Mouse (Mus musculus) adrenal gland, postnatal 10 days (tissue): ENCODE data around the gene Coro2a. TPM values are rescaled to one million over a fixed set of nuclear protein-coding genes. Genes with fewer than 3 reads are reported as not detected.

Source experiments
- DNase-seq: peaks from one replicate; pipeline ENCODE4 v3.0.0; 2021; ENCODE audit warnings: mixed read lengths
- total RNA-seq, 2 experiments: library from RNA; stranded (reverse); gene quantifications; 2 replicates each; pipeline ENCODE4 v1.2.3; 2021

Gene Coro2a
- total RNA-seq, 2 experiments from 2014 or later = 3.0 to 4.3 TPM

DNA sequence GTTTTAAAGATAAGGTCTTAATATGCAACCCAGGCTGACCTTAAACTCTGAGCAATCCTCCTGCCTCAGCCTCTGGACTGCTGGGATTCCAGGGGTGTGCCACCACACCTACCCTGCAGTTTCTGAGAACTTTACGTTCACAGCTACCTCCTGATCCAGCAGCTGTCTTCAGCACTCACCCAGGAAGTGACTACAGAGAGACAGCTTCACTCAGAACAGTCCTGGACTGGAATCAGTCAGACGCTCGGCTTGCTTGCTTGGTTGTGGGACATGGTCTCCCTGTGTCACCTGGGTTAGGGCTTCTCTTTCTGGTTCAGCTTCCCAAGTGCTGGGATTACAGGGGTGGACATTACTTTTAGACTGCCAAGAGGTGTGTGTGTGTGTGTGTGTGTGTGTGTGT, 45.1 kb downstream of the Coro2a start:
- no peak for DNase-seq

- DNase-seq = no peak
Observed at GRCm38 (mm10) chr4:46555762-46556161, 46.2 kb downstream of the Coro2a start.

GRCm38 (mm10) chr4:46554295-46555069, 47.5 kb downstream of the Coro2a start:
- no peak for DNase-seq

- peak; percentile 69 for DNase-seq
Observed at GRCm38 (mm10) chr4:46553864-46554263, 48.1 kb downstream of the Coro2a start.

GRCm38 (mm10) chr4:46550406-46550805, 51.6 kb downstream of the Coro2a start:
- no peak for DNase-seq

DNA sequence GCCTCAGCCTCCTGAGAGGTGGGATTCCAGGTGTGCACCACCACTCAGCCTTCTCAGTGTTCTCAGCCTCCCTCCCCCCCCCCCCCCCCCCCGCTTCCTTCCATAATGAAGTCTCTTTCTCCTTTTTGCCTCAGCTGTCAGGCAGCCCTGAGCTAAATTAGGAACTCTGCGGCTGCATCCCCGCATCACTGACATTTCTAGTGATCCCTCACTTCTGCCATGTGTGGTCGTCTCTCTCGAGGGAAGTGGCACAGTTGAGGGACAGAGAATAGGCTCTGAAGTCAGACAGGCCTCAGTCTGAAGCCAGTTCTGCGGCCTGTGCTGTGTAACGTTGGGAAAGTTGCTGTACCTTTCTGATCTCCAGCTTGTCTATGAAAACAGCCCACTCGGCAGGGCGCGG, 52.0 kb downstream of the Coro2a start:
- no peak for DNase-seq

DNA sequence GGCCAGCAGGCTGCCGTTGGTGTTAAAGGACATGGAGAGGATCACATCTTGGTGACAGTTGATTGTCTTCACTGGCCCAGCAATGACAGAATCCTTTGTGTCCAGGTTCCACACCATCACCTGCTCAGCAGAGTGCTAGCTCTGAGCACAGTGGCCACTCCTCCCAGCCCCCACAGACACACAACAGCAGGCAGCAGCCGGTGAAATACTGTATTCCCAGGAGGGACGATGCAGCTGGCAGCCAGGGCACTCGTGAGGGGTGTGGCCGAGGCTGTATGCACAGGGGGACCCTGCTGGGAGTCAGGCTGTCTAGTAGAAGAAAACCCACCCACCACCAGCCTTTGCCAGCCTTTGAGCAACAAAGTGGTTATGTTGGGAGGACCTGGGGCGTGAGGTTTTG, 55.3 kb downstream of the Coro2a start:
- DNase-seq = no peak

- DNase-seq = no peak
Observed at GRCm38 (mm10) chr4:46545498-46545897, 56.5 kb downstream of the Coro2a start.

DNA sequence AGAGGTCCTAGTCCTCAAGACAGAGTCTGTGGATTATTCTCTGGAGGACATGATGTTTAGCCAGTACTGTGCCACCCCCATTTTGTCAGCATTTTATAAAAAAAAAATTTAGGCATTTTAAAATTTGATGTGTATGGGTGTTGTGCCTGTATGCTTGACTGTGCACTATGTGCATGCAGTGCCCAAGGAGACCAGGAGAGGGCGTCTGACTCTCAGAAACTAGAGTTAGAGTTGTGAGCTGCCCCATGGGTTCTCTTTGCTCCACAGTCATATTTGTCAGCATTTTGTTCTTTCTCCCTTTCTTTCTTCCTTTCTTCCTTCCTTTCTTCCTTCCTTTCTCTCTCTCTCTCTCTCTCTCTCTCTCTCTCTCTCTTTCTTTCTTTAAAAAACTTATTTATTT, 57.7 kb downstream of the Coro2a start:
- DNase-seq = peak; percentile 38

DNA sequence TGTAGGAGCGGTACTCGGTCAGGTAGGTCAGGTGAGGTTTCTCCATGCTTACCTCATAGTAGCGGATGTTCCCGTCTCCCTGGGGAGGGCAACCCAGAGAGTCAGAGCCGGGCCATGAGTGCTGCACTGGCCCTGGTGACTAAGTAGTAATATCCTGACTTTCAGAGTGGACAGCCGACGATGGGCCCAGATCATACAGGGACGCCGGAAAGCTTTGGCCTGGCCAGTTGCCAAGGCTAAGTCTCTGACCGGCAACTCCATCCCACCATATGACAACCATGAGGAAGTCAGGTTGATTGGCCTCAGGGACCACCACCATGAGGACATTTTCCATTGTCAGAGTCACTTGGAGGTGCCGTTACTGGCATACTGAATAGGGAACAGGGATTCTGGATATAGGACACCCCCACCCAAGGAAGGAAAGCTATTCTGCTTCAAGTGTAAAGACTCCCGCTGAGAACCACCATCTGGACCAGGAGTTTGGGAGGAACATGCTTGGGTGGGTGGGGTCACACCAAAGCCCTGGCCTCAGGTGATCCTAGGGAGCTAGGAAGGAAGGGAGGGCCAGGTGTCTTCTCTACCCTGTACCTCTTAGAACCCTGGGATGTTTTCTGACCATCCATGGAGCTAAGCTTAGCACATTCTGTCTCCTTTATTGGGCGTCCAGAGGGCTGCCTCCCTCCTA, 58.5 kb downstream of the Coro2a start:
- DNase-seq = peak; percentile 15

DNA sequence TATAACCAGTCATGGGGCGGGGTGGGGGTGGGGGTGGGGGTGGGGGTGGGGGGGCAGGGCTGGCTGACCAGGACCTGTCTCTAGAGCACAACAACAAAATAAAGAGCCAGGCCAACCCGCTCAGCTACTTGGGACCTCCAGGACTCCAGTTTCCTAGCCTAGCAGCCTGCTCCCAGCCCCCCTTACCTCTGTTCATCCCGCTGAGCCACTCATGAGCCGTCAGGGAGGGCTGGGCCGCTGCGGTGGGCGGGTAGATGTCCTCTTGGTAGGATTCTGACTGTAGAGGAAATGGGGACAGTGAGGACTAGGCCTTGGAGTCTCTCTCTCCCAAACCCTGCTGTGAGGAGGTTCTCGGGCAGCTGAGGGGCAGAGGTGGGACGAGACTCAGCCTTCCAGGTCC, 60.3 kb downstream of the Coro2a start:
- no peak for DNase-seq

DNA sequence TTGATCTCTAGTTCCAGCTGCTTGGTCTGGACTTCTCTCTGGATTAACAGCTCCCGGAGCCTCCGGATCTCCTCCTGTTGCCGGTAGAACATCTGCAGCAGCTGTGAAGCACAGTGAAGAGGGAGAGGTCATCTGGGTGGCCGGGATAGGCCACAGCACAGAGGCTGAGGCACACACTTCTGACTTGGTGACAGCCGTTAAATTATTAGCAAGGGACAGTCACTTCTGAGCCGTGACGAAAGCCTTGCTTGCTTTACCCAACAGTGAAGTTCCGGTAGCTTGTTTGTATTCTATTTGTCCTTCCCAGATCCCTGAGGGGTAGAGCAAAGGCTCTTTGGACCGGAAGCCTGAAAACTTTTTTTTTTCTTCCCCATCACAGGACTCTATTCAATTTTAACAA, 62.8 kb downstream of the Coro2a start:
- no peak for DNase-seq

DNA sequence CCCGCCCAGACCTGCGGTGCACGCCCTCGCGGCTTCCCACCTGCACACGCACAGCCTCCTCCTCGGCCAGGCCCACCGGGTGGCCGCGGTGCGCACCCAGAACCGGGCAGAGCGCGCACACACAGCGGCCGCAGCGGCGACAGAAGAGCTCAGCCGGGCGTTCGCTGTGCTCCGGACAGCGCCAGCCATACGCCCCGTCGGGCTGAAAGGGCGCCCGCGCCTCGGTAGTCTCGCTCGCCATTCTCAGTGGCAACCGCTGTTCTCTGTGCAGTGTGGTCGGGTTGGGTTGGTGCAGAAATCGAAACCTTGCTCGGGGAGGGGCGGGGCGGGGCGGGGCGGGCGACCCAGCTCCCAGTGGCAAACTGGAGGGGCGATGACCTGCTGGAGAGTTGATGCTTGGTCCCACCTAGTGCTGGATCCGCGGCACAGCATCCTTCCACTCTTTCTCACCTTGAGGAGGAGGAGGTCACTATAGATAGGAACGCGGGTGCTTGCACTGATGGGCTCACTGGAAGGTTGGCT, 66.1 kb downstream of the Coro2a start, which contains the start of gene Trim14:
TSS of gene Trim14 (minus strand) at position 302 of the 522 bp plus-strand sequence.
- DNase-seq = peak; percentile 49

GRCm38 (mm10) chr4:46535094-46535830, 66.7 kb downstream of the Coro2a start:
- DNase-seq = peak; percentile 20

DNA sequence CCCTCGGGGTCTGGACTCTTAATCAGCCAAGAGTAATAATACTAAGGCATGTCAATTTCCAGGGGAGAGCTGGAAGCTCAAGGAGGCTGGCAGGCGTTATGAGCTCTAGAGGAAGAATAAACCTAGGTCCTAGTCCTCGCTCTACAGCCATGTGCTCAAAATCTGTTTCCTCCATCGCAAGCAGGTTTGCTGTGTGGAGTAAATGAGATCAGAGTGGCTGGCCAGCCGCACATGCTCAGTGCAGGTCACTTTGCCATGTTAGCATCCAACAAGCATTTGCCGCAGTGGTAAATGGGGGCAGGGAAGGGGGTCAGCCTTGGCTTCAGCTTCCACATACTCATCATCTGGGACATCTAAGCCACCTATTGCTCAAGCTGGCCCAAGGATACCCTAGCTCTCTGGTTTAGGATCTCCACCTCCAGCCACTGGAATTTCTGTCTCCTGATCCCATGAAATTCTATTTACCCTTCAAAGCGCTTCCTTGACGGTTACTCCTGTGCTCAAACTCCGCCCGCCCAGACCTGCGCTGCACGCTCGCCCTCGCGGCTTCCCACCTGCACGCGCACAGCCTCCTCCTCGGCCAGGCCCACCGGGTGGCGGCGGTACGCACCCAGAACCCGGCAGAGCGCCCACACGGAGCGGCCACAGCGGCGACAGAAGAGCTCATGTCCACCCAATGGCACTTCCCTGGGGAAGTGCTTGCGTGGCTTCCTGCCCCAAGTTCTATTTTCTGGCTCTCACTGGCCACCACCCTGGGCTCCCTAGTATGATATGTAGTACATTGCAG, 67.9 kb downstream of the Coro2a start:
- peak; percentile 19 for DNase-seq

DNA sequence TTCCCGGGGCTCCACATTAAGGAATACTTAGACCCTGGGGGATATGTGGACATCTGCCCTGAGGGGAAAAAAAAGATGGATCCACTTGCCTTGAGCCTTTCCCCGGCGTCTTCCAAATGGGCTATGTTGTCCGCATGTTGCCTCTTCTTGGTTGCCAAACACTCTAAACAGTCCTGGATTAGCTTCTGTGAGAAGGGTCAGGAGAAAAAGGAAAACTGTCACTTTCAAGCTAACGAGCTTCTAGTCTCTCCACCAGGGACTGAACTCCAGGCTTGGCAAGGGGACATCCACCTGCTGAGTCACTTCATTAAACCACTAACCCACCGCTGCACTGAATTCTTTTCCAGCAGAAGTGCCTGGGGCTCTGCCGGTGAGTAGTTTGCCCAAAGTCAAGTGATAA, 69.1 kb downstream of the Coro2a start:
- no peak for DNase-seq

DNA sequence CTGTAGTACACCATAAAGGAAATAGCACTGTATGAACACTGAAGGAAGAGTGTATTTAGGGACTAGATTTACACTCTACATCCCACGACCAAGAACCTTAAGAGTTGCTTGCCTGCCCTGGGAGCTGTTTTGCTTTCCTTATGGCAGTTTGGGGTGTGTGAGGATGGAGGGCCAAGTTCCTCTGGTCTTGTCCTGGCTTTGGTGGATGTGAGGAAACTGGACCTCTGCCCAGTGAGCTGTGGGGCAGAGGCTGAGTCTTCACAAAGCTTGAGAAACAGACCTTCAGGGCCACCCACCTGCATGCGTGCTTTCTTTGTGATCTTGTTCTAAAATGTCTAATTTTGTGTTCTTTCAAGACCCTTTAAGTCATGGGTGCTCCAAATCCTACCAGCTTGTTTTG, 69.5 kb downstream of the Coro2a start:
- DNase-seq = no peak

DNA sequence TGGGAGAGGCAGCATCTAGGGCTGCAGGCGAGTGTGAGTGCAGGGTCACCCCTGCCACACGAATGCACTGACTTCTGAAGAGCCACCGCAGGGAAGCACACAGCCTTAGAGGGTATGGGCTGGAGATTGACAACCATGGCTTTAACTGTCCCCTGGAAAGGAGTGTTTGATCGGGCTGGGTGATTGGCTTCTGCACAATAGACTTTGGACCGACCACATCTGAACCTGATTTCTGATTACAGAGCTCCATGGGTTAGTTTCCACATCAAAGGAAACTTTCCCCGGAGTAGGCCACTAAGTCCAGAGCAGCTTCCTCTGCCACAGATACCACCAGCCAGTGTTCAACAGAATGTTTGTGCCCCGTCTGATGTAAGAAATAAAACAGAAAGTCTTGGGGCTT, 72.3 kb downstream of the Coro2a start:
- no peak for DNase-seq

DNA sequence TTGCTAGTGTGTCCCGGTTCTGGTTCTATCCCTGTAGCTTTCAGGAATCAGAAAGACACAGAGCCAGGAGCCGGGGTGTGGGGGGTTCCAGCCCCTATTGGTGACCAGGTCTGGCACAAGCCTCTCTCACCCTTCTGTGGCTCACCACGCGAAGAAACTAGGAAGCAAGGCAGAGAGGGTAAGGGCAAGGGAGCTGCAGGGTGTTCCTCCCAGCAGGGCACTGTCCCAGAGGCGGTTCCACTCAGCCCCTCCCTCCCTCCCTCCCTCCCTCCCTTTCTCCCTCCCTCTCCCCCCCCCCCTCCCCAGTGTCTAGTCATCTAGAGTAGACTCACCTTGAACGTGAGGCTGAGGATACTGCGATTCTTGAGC, 74.5 kb downstream of the Coro2a start:
- DNase-seq = no peak

- no peak for DNase-seq
Observed at GRCm38 (mm10) chr4:46526798-46527557, 75.0 kb downstream of the Coro2a start.

DNA sequence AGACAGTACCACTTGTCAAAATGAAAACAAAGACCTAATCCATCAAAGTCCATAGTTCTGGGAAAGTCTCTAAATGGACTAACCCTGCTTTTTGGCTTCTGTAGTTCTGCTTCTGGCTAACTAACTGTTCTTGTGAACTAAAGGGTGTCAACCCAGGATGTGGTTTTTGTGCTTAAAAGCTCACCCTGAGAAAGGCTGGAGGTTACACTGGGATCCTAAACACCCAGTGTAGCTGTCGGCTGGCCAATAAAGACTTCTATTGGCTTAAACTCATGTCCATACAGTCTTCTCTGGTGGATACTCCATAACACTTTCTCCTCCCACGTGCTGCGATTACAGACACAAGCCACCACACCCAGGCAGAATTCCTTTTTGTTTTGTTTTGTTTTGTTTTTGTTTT, 75.8 kb downstream of the Coro2a start:
- DNase-seq = no peak
